Mouse (Mus musculus) layer of hippocampus, adult 8-10 months (tissue): ENCODE data around the gene Ptprs. TPM values are rescaled to one million over a fixed set of nuclear protein-coding genes. Genes with fewer than 3 reads are reported as not detected.

ENCODE experiments used
- DNase-seq, 2 experiments: peaks; one replicate each; pipeline ENCODE4 v3.0.0; 2022; ENCODE audit warnings: low spot score in 2 of 2
- total RNA-seq, 4 experiments: library from RNA; stranded (reverse); gene quantifications; 2 replicates each; pipeline ENCODE4 v1.2.4; 2022

The Ptprs gene
- total RNA-seq, 4 experiments from 2014 or later: 605 to 694 (median 657) TPM

GRCm38 (mm10) chr17:56468870-56469269, 7.4 kb downstream of the Ptprs start:
- DNase-seq: no peak

DNA sequence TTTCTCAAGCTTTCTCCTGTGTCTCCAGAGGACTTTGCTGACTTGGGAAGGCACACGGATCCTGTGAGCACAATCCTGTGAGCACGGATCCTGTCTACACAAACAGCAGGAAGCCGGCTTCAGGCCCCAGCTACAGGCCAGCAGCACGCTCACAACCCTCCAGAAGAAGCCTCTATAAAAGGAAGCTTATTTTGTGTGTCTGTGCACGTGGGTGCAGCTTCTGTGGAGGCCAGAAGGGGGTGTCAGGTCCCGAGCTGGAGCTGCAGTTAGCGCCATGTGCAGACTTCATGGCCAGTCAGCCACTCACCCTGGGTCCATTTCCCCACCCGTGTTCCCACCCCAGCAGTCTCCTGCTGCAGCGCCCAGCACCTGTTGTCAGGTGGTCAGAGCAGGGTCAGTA, 7.9 kb downstream of the Ptprs start:
- DNase-seq: no peak

GRCm38 (mm10) chr17:56467456-56467884, 8.8 kb downstream of the Ptprs start:
- DNase-seq: peak in 1 of 2 experiments; percentile 58

DNA sequence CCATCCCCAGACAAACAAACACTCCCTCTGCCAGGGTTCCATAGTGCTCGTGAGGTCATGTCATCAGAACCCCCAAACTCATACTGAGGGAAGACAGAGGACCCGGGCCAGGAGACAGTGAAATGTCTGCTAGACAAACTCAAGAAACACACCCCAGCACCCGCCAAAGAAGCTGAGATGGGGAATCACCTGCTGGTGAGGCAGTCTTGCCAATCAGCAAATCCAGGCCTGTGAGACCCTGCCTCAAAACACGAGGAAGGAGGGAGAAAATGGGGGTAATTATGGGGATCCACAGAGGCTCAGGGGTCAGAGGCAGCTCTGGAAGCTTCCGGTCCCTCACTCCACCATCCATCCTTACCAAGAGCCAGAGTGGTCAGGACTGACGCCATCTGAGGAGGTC, 9.5 kb downstream of the Ptprs start:
- DNase-seq: no peak

GRCm38 (mm10) chr17:56464817-56465216, 11.5 kb downstream of the Ptprs start:
- DNase-seq: no peak

DNA sequence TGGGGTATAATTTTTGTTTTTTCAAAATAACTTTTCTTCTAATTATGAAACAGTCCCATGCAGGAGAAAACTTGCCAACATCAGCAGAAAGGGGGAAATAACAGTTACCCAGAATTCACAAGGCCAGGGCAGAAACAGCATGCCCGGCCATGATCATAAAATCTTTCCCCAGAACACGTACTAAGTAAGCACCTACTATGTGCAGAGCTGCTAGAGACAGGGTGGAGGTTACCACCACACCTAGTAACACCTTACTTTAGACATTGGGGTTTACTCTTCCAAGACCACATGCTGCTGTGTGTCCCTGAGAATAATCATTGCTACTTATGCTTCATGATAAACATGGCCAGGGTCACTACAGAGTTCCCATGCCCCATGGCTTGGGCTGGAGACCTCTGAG, 11.9 kb downstream of the Ptprs start:
- no peak for DNase-seq

GRCm38 (mm10) chr17:56463500-56463899, 12.8 kb downstream of the Ptprs start:
- DNase-seq: no peak

DNA sequence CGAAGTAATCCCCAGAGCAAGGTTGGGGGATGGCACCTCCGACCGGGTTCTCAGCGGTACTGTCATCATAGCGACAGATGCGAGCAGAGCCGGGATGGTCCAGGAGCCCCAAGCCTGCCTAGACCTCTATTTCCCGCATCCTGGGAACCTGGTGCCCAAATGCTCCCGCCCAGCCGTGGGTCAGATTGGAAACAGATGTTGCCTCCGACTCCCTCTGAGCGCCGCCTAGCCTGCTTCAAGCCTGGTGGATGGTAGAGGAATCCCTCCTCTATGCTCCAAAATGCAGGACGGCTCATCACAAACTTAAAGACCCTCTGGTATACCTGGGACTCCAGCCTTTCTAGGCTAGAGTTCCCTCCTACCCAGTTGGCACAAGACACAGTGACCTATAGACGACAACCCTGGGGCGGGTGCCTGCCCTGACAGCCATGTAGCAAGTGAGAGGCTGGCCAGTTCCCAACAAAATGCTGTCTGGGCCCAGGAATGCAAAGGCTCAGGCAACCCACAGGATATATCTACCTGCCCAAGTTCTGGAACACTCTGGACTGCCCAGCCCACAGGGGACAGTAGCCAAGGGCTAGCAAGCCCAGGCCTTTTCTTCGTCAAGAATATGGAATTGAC, 13.3 kb downstream of the Ptprs start:
- DNase-seq: no peak

GRCm38 (mm10) chr17:56461771-56462743, 14.2 kb downstream of the Ptprs start:
- DNase-seq: peak; percentile 94 to 97

DNA sequence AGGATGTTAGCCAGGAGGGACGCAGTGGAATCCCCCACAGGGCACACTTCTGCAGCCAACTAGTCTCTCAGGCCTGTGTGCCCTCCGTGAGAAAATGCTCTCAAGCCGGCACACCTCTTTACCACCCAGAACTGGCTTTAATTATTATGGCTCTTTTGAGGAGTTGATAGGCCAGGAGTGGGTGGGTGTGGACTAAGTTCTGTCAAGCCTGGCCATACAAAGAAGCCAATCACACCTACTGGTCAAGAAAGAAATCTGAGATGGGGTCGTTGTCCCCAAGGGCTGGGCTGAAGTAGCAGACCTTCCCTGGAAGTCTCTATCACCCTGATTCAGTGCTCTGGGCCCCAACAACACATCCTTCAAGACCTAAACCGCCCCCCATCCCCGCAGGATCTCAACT, 15.4 kb downstream of the Ptprs start:
- DNase-seq: no peak

DNA sequence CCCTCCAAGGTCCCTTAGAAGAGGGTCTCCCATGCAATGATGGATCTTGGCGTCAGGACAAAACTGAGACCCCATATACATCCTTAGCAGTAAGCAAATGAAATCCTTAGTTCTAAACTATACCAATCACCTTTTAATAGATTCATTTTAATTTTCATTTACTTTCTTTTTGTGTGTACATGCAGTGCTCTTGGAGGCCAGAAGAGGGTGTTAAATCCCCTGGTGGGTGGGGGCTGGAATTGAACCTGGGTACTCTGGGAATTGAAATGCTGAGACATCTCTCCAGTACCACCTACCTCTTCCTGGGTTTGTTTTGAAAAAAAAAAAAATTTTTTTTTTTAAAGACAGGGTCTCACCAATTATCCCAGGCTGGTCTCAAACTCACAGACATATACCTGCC, 18.8 kb downstream of the Ptprs start:
- no peak for DNase-seq

DNA sequence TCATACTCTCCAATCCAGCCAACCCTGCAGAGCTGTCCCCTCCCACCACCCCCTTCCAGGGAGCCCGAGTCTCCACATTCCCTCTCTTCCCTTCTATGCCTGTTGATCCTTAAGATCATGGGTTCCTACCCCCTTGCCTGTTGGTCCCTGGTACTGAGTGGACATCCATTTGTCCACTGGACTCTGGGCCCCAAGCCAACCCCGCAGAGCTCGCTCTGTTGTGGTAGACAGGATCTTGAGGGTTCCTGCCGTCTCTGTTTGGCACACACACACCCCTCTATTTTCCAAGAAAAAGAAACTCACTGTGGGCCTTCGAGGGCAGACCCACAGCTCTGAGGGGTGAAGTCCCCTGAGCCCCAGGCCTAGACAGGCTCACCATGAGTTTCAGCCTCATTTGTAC, 19.9 kb downstream of the Ptprs start:
- DNase-seq: no peak

DNA sequence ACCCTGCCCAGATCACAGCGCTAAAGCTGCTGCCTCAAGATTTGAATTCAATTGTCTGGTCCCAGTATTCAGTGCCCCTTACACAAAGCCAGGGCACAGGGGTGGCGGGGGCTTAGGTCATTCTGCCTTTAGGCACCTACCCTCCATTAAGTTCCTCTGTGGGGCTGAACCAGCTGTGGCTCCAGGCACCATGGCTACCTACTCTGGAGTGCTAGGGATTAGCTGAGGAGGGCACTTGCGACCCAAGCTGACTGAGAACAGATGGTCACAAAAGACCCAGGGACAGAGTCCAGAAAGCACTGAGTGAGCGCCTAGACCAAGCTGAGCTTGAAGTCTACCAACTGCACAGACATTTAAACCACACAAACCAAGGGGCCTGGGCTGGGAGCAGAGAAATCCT, 22.6 kb downstream of the Ptprs start:
- no peak for DNase-seq

DNA sequence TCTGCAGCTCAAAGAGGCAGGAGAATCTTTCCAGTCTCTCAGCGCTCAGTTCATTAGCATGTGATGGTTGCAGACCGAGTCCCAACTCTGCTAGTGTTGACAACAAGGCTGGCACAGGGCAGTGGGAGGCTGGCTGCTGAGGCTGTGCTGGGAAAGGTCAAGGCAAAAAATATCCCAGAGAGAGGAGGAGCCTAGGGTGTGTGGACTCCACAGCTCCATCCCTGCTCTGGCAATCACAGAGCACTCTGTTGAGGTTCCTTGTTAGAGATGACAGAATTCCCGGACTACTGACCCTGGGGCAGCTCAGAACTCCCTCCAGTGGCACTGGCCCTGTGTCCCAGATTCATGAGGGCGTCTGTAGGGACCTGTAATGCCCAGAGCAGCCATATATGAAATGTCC, 23.0 kb downstream of the Ptprs start:
- DNase-seq: no peak

- no peak for DNase-seq
Measured at GRCm38 (mm10) chr17:56447716-56448115, 28.6 kb downstream of the Ptprs start.

DNA sequence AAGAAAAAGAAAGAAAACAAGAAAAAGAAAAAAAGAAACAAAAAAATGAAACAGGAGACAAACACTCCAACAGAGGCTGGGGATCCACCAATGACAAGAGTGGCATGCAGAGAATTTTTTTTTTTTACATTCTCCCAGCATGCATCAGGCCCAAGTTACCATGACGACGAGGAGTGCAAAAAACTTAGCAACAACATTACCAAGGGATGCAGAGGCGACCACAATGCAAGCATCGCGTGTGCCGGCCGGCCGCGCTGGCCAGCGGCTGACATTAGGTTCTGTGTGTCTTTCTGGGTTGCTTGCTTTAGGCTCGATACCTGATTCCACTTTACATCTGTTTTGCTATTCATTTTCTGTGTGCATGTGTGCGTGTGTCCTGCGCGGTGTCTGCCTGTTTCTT, 30.9 kb downstream of the Ptprs start:
- peak in 1 of 2 experiments; percentile 58 for DNase-seq

DNA sequence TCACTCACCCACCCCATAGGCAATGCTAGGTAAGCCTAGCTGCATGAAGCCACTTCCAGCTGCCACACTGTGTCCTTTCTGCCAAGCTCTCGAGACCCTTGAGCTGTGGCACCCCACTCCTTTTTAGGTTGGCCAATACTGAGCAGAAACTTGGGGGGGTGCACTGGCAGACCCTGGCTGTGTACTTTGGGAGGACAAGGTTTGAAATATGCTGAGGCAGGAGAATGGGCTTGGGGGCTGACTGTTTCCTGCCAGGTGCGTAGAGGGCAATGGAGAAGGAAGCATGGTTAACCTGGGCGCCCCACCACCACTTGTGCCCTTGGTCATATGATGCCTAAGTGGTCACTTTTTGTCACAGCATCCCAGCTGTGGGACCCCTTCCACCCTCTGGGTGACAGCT, 31.5 kb downstream of the Ptprs start:
- DNase-seq: no peak

- no peak for DNase-seq
Measured at GRCm38 (mm10) chr17:56443341-56443795, 32.9 kb downstream of the Ptprs start.

DNA sequence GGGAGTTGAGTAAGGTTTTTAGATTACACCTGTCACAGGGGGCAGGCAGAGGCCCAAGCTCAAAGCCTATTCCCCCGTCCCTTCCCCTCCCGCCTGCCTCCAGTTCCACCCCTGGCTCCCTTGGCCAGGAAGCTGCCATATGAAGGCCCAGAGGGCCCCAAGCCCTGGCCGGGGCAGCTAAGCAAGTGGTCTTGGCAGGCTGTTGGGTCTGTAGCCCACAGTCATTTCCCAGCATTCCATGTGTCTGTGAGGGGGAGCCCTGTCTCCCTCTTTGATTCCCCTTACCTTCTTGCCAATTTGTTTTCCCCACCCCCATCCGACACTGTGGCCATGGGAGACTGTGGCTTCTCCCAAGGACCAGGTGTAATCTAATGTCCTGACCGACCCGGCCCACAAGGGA, 34.0 kb downstream of the Ptprs start:
- no peak for DNase-seq

DNA sequence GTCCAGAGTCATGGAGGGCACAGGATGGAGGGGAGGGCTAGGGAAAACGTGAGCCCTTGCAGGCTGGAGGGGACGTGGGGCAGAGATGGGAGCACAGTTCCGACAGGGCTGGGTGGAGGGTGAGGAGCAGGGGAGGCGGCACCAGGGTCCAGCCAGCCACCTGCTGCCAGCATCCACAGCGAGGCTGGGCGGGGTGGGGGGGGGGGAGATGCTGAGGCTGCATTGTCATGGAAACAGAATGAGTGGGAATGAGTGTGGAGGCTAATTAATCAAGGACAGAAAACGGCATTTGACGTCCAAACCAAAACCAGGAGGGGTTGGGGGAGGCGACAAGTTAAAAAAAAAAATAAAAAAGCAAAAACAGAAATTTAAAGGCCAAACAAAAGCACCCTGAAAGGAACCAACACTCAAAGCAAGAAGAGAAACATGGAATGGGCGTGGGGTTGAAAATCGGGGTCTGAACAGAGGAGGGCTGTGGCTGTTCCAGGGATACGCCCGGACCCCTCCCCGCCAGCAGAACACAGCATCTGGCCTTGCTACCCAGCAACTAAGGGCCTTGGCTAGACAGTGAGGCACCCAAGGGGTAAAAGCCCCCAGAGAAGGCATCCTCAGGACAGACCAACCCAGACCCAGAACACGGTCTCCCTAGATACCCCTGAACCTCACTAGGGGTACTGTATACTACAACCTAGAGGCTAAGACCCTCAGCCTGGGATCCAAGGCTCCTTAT, 36.4 kb downstream of the Ptprs start:
- DNase-seq: no peak

DNA sequence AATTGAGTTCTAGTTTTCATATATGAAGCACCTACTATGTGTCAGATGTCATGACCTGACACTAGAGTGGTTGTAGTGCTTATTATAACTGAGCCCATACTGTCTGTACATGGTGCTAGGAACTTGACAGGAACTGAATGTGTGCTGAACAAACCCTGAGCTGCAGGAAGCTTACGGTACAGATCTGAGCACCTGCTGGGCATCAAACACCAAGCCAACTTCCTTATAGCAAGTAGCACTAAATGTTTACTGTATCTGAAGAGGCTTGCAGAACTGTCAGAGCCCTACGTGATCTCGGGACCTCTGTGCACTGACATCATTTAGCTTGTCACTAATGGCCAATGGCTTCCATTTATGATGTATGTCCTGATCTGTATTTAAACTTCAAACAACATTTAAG, 44.7 kb downstream of the Ptprs start:
- no peak for DNase-seq

DNA sequence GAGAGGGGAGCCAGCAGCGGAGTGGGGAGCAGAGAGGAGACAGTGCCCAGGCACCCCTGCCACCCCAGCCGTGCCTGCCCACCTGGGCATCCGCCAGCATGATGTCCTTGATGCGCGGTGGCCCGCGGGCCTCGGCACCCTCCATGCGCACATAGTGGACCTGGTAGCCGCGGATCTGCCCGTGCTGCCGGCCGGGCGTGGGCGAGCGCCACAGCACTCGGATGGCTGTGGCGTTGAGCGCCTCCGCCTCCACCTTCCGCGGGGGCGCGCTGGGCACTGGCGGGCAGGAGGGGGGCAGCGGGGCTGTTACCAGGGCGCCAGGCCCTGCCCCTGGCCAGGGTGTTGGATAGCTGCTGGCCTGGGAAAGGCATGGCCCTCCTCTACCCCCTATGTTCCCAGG, 48.4 kb downstream of the Ptprs start:
- DNase-seq: no peak
